Mouse (Mus musculus) stomach, postnatal 0 days (tissue): ENCODE results near the gene Myo3b. TPM values are rescaled to one million over a fixed set of nuclear protein-coding genes. Genes with fewer than 3 reads are reported as not detected.

Experiments
- ATAC-seq: fragments of 200-750 bp; cut with Nextera tagmentation; 2 replicates; pipeline ENCODE4 v1.8.0; 2017; ENCODE audit not compliant: low FRiP score, low TSS enrichment
- DNase-seq: peaks from one replicate; pipeline ENCODE4 v3.0.0-alpha.2; 2016; ENCODE audit warnings: low spot score
- H3K27ac ChIP-seq: fragments of 300-500 bp; sonication (generic); replicated peaks from 2 replicates; pipeline ENCODE4 v1.5.1; 2014; ENCODE audit warnings: mild to moderate bottlenecking, control low read depth
- H3K27me3 ChIP-seq: fragments of 300-500 bp; sonication (generic); 2 replicates; pipeline ENCODE4 v1.6.1; 2014; ENCODE audit warnings: low read length; ENCODE audit not compliant: control insufficient read depth, insufficient read depth
- H3K36me3 ChIP-seq: fragments of 300-500 bp; sonication (generic); 2 replicates; pipeline ENCODE4 v1.6.1; 2014; ENCODE audit warnings: low read length, mixed read lengths; ENCODE audit not compliant: control insufficient read depth, insufficient read depth
- H3K4me1 ChIP-seq: fragments of 300-500 bp; sonication (generic); replicated peaks from 2 replicates; pipeline ENCODE4 v1.6.1; 2014; ENCODE audit warnings: antibody characterized with exemption; ENCODE audit not compliant: control insufficient read depth, insufficient read depth
- H3K4me2 ChIP-seq: fragments of 300-500 bp; sonication (generic); replicated peaks from 2 replicates; pipeline ENCODE4 v1.6.1; 2014; ENCODE audit warnings: low read depth, mild to moderate bottlenecking, control low read depth, moderate library complexity
- H3K4me3 ChIP-seq: fragments of 300-500 bp; sonication (generic); 2 replicates; pipeline ENCODE4 v1.5.1; 2014; ENCODE audit warnings: low read depth, low read length, control low read depth
- H3K9ac ChIP-seq: fragments of 300-500 bp; sonication (generic); 2 replicates; pipeline ENCODE4 v1.6.1; 2014; ENCODE audit warnings: mild to moderate bottlenecking, low read length, control low read depth, mixed read lengths
- H3K9me3 ChIP-seq: fragments of 300-500 bp; sonication (generic); 2 replicates; pipeline ENCODE4 v1.6.1; 2016; ENCODE audit warnings: low read length; ENCODE audit not compliant: control insufficient read depth
- CTCF ChIP-seq: IDR thresholded peaks from 2 replicates; pipeline ENCODE4 v1.5.1; 2016; ENCODE audit warnings: antibody characterized with exemption, low read depth, mild to moderate bottlenecking, moderate library complexity
- EP300 ChIP-seq: optimal IDR thresholded peaks from 2 replicates; pipeline ENCODE3; 2016; ENCODE audit warnings: antibody characterized with exemption
- WGBS: fragments of 180-500 bp; shearing (Covaris S2); extraction: QIAGEN DNeasy Blood & Tissue Kit; methylation state at CpG from one replicate; pipeline ENCODE4 v1.1.7; 2014; 5-methylcytosine and 5-hydroxymethylcytosine counted together
- polyA plus RNA-seq: library from polyadenylated mRNA; unstranded; fragments of >200 nt; fragmentation: Nextera tagmentation; extraction: Ambion mirVana; gene quantifications from 2 replicates; pipeline ENCODE4 v1.2.1, GENCODE M21; 2015

Myo3b gene
- polyA plus RNA-seq, 1 experiment from 2014 or later = 0.21 TPM

DNA sequence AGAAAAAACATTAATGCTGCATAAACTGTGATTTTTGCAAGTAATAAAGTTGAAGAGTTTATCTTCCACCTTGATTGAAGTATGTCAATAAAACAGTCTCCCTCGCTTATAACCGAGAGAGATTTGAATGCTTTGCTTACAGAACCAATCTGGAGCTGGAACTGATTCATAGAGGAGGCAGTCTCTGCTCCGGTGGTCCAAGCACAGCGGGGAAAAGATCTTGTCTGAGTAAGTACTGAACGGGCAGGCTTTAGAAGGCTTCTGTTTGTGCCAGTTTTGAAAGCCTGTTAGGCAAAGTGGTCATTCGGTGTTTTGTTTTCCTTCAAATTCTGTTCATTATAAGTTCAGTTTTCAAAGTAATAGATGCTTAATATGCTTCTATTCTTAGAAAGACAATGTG is 38.6 kb upstream of the Myo3b start:
- no peak for DNase-seq
- Histone ChIP-seq H3K4me2 (no peak overlapping the region), H3K9me3 (no peaks in the 10 kb centered on the region), H3K4me3 (no peak overlapping the region), H3K27ac (no peak overlapping the region), H3K4me1 (no peaks in the 10 kb centered on the region), H3K27me3 (no peaks in the 10 kb centered on the region), H3K36me3 (peaks cover 7% of the 10 kb centered on the region; the same call in 1 of the 2 replicates), H3K9ac (no peak overlapping the region)
- no peak for TF ChIP-seq CTCF
- no peak for TF ChIP-seq EP300
- ATAC-seq = no peak
- WGBS = 88% methylated on average over 6 of the region's 6 CpGs

GRCm38 (mm10) chr2:70006492-70006891 is 32.4 kb upstream of the Myo3b start:
- WGBS = 91% methylated on average over 2 of the region's 2 CpGs
- no peak overlapping the region for H3K4me2 ChIP-seq
- TF ChIP-seq CTCF = no peak
- no peak for TF ChIP-seq EP300
- no peaks in the 10 kb centered on the region for H3K4me1 ChIP-seq
- no peak overlapping the region for H3K4me3 ChIP-seq
- H3K27ac ChIP-seq = no peak overlapping the region
- ATAC-seq (no peak), DNase-seq (no peak)
- no peak overlapping the region for H3K9ac ChIP-seq
- no peaks in the 10 kb centered on the region for H3K27me3 ChIP-seq
- peaks cover 7% of the 10 kb centered on the region; the same call in 1 of the 2 replicates for H3K36me3 ChIP-seq
- no peaks in the 10 kb centered on the region for H3K9me3 ChIP-seq

DNA sequence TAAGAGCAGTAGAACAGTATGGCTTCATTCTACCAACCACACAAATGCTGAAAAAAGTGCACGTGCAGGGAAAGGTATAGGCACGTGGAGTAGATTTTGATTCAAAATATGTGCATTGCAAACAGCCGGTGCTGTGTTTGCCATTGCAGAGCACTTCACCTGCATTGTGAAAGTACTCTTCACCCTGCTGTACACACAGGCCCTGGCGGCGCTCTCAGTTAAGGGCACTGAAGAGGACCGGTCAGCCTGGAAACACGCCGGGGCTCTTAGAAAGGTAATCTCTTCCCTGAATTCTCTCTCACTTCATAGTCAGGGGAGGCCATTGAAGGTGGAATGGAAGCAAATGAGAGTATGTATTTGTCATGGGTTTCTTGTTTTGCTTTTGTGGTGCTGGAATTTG is 26.0 kb upstream of the Myo3b start:
- DNase-seq = no peak
- TF ChIP-seq CTCF (no peak), EP300 (no peak)
- H3K9me3 ChIP-seq = no peaks in the 10 kb centered on the region
- no peak overlapping the region for H3K27ac ChIP-seq
- H3K4me2 ChIP-seq = no peak overlapping the region
- WGBS = 88% methylated on average over 8 of the region's 8 CpGs
- no peak for ATAC-seq
- H3K27me3 ChIP-seq = no peaks in the 10 kb centered on the region
- H3K4me3 ChIP-seq = no peak overlapping the region
- H3K9ac ChIP-seq = no peak overlapping the region
- no peaks in the 10 kb centered on the region for H3K4me1 ChIP-seq
- peaks cover 7% of the 10 kb centered on the region; the same call in 1 of the 2 replicates for H3K36me3 ChIP-seq

GRCm38 (mm10) chr2:70018236-70018635 is 20.7 kb upstream of the Myo3b start:
- Histone ChIP-seq H3K9ac (no peak overlapping the region), H3K4me2 (no peak overlapping the region), H3K27ac (no peak overlapping the region), H3K4me1 (no peaks in the 10 kb centered on the region), H3K36me3 (peaks cover 17% of the 10 kb centered on the region), H3K4me3 (no peak overlapping the region), H3K27me3 (no peaks in the 10 kb centered on the region), H3K9me3 (no peaks in the 10 kb centered on the region)
- no peak for ATAC-seq
- no peak for DNase-seq
- no peak for TF ChIP-seq CTCF
- no peak for TF ChIP-seq EP300
- WGBS = 36% methylated on average over 6 of the region's 6 CpGs

GRCm38 (mm10) chr2:70024454-70024853 is 14.5 kb upstream of the Myo3b start:
- H3K4me1 ChIP-seq = no peaks in the 10 kb centered on the region
- H3K36me3 ChIP-seq = peaks cover 14% of the 10 kb centered on the region
- DNase-seq (no peak), ATAC-seq (no peak)
- WGBS = 86% methylated on average over 2 of the region's 2 CpGs
- TF ChIP-seq CTCF (no peak), EP300 (no peak)
- no peak overlapping the region for H3K27ac ChIP-seq
- H3K9ac ChIP-seq = no peak overlapping the region
- H3K9me3 ChIP-seq = no peaks in the 10 kb centered on the region
- no peak overlapping the region for H3K4me3 ChIP-seq
- H3K4me2 ChIP-seq = no peak overlapping the region
- no peaks in the 10 kb centered on the region for H3K27me3 ChIP-seq

- DNase-seq = no peak
- H3K36me3 ChIP-seq = peaks cover 10% of the 10 kb centered on the region
- H3K4me1 ChIP-seq = no peaks in the 10 kb centered on the region
- H3K9me3 ChIP-seq = no peaks in the 10 kb centered on the region
- H3K9ac ChIP-seq = no peak overlapping the region
- H3K4me3 ChIP-seq = no peak overlapping the region
- no peak overlapping the region for H3K4me2 ChIP-seq
- no peak for ATAC-seq
- H3K27ac ChIP-seq = no peak overlapping the region
- no peaks in the 10 kb centered on the region for H3K27me3 ChIP-seq
- WGBS = 97% methylated on average over 5 of the region's 5 CpGs
- TF ChIP-seq CTCF (no peak), EP300 (no peak)
Observed at GRCm38 (mm10) chr2:70025711-70026110, 13.2 kb upstream of the Myo3b start.
